Mouse (Mus musculus) kidney, postnatal 10 days (tissue): ENCODE measurements around the gene Lce3d.

Source experiments
- DNase-seq: peaks from one replicate; pipeline ENCODE4 v3.0.0; 2021; ENCODE audit warnings: mixed read lengths

Lce3d gene

DNA sequence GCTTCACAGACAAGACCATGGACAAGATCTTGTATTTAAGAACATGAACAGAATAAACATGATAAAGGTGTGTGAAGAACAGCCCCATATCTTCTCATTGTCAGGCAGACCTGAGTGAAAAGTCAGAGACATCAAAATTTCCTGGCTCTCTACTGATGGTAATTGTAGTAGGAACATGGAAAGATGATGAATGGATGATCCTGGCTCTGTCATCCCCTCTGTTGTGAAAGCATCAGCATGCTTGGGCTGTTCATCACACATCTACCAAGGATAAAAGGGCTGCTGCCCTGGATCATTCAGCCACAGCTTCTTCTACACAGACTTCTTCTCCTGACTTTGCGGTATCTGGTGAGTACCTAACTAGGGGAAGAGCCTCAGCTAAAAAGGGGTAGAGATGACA is at the start of gene Lce3d:
Gene Lce3d, plus strand, starts transcription at position 301 of the 400 bp plus-strand sequence.
- DNase-seq: no peak

DNA sequence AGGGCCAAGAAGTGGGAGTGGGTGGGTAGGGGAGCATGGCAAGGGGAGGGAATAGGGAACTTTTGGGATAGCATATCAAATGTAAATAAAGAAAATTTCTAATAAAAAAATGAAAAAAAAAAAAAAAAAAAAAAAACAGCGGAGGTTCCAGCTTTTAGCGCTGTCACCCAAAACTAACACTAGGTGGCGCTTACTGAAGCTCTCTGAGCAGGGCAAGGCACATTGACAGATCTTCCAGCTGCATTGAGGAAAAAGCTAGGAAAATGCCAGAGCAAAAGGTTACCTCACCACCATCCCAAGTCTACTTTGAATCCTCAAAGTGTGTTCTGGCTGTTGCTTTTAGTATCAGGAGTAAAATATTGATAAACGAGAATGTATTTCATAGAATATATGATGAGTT is 49.6 kb upstream of the Lce3d start:
- DNase-seq: peak; percentile 53

DNA sequence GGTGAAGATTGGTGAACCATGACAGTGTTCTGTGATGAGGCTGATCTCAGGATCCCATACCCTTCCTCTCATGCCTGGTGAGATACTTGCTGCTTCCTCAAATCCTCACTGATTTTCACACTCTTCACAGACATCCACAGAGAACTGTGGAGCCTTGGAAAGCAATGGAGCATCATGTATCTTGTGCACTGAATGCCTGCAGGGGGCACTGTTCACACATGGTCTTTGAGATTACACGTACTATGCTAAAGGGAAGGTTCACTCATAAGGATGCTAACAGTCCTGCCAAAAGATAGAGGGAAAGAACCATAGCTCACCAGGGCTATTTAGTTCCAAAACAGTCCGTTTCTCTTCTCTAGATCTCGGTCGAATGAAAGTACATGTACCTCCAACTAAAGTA is 36.8 kb upstream of the Lce3d start:
- peak; percentile 35 for DNase-seq

DNA sequence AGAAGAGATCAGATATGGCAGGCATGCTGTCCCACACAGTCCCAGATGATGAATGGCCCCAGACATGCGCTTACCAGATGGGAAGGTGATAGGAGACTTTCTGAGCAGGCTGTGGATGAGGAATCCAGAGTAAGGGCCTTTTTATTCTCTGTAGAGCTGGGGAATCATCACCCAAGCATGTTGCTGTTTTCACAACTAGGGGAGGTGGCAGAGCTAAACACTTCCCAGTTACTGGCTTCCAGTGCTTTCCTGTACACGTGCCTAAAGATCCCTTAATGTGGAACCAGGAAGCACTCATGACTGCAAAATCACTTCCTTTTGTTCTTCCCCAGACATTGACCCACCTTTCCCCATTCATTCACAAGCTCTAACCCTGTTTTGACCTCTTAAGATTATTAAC is 31.1 kb upstream of the Lce3d start, which contains the start of gene Lce3a:
Gene Lce3a, minus strand, starts transcription at position 101 of the 400 bp plus-strand sequence.
- no peak for DNase-seq

DNA sequence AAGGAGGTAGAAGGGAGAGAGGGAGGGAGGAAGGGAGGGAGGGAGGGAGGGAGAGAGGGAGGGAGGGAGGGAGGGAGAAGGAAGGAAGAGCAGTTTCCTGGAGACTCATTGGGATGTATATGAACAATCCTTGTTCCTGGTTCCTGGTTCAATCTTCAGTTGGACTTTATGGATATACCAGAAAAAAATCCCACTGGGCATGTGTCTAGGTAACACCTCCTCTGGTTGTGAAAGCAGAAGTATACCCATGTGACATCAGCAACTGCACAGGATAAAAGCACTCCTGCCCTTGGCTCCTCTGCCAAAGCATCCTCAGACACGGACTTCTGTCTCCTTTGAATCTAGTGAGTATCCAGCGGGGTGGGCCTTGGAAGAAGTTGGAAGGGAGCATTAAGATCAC is 24.5 kb upstream of the Lce3d start, which contains the start of gene Lce3b:
Gene Lce3b, plus strand, starts transcription at position 301 of the 400 bp plus-strand sequence.
- DNase-seq: no peak

DNA sequence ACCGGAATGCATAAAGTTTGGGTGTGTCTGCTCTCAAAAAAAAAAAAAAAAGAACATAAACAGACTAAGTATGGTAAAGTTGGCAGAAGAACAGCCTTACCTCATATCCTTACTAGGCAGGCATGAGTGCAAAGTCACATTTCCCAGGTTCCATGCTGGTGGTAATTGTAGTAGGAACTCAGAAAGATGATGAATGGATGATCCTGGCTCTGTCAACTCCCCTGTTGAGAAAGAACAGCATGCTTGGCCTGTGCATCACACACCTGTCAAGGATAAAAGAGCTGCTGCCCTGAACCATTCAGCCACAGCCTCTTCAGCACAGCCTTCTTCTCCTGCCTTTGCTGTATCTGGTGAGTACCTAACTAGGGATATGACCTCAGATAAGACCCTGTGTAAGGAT is 13.0 kb upstream of the Lce3d start, which contains the start of gene Lce3c:
Gene Lce3c, plus strand, starts transcription at position 301 of the 400 bp plus-strand sequence.
- DNase-seq: no peak

DNA sequence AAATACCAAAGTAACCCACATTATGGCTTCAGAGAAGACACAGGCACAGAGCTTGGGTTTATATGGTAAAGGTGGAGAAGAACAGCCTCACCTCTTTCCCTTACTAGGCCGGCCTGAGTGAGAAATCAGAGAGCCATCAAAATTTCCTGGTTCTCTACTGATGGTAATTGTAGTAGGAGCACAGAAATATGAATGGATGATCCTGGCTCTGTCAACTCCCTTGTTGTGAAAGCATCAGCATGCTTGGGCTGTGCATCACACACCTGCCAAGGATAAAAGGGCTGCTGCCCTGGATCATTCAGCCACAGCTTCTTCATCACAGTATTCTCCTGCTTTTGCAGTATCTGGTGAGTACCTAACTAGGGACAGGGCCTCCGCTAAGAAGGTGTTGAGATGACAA is 9.6 kb downstream of the Lce3d start, which contains the start of gene Lce3e:
Gene Lce3e, plus strand, starts transcription at position 301 of the 400 bp plus-strand sequence.
- no peak for DNase-seq

DNA sequence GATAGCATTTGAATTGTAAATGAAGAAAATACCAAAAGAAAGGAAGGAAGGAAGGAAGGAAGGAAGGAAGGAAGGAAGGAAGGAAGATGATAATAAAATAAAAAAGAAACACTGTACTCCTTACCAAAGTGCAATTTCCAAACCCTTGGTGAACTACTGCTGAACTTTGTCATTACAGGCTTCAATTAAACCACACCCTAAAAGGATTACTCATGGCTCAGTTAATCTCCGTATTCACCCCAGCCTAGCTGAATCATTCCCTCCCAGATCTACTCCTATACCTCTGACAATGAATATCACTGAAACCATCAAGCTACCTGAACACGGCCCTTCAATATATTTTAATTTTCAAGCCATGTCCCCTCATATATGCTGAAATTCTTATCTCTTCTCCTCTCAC is 21.3 kb downstream of the Lce3d start:
- no peak for DNase-seq

DNA sequence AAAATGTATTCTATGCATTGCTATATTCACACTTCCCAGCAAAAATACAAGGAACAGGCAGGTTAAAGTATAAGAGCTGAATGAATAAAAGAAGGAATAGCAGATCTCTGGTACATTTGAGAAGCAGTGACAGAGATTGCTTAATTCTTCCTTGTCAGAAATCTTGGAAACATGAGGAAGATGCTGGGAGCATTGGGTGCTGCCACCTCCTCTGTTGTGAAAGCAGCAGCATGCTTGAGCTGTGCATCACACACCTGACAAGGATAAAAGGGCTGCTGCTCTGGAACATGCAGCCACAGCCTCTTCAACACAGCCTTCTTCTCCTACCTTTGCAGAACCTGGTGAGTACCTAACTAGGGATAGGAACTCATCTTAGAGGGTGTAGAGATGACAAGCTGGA is 34.7 kb downstream of the Lce3d start, which contains the start of gene Lce3f:
Gene Lce3f, plus strand, starts transcription at position 301 of the 400 bp plus-strand sequence.
- no peak for DNase-seq

DNA sequence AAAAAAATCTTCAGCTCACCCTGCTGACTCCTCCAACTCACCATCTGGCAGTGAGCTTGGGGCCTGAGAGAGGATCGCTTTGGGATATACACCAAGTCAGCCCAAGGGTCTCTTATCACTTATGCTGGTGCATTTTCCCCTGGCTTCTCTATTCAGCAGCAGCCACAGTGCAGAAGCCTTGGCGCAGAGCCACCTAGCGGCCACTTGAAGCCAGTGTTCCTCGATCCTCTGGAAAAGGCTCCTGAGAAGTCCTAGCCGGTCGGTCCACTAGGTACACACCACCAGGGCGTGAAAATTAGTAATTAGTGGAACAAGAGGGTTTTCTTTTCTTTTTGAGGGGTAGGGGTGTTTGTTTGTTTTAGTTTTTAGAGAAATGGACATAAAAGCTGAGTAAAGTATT is 41.5 kb downstream of the Lce3d start:
- peak; percentile 83 for DNase-seq

DNA sequence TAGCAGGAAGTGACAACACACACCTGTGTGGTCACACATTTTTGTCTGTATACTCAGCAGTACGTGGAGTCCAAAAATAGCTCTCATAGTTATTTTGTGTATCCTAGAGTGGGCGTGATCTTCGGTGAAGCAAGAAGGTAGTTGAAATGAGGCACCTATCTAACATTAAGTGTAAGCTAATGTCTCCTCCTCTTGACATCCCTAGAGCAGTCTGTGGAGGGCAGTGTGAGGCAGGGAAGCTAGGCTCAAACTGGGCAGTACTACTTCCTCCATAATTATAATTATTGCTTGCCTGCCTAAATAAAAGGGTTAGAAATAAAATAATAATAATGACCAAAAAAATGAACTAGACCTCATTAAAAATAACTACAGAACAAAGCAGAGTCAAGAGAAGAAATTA is 43.4 kb downstream of the Lce3d start:
- DNase-seq: no peak

DNA sequence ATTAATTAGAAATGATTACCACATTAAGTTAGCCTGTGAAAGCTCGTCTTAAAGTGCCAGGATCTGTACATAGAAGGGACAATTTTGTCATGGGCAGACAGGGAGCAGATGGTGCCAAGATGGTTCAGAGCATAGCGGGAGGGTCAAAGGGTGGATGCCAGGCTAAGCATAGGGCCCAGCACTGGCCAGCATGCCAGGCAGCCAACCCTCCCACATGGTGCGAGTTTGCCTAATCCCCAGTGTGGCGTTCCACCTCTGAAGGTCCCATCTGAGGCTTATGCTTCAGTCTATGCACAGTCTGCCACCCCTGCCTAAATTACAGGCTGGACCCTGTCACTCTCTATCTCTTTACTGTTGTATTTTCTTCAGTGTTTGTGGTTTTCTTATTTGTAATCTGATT is 45.7 kb downstream of the Lce3d start:
- DNase-seq: no peak
